Mouse (Mus musculus): ENCODE measurements at regions not wholly inside any gene's neighbourhood (a gene's known extent, or its start where the extent isn't known, plus 50 kb on each side); places are given as distances from the start of the nearest gene placed in this dataset.
"Not testable (repeated sequence)": the region's sequence is repeated elsewhere in the genome, so short reads cannot be mapped to it uniquely, and the experiment has no call there.

DNA sequence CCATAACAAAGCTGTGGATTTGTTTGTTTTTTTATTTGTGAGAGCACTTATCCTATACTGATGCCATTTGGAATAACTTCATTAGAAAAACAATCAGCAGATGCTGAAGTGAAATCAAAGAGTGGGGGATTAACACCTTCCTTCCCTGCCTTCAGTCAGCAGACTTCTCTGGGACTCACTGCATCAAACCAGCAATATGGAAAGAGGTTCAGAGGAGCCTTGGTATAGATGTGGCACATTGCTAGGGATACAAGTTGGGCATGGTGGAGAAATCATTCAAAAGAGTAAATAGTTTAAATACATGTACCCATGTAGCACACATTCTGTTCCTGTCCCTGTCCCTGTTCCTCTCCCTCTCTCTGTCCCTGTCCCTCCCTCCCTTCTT is 364.0 kb upstream of the Rgs18 start:
- Histone ChIP-seq H3K4me3 (ENCODE audit: low read depth, low read length) (no peak overlapping the region), H3K9ac (ENCODE audit: low read length) (no peak overlapping the region), H3K36me3 (ENCODE audit: control insufficient read depth, insufficient read depth, low read length) (no peaks in the 10 kb centered on the region), H3K27me3 (ENCODE audit: control insufficient read depth, insufficient read depth, low read length) (no peaks in the 10 kb centered on the region), H3K9me3 (ENCODE audit: control insufficient read depth, low read length) (no peaks in the 10 kb centered on the region), H3K4me2 (no peak overlapping the region), H3K4me1 (ENCODE audit: control insufficient read depth, insufficient read depth, low read length) (no peaks in the 10 kb centered on the region), H3K27ac (ENCODE audit: low read depth, low read length) (no peak overlapping the region)
- no peak for ATAC-seq (ENCODE audit: low FRiP score)
- no peak for DNase-seq (ENCODE audit: low spot score, missing footprints)

- 66% methylated on average over 2 of the region's 2 CpGs for WGBS
- no peak for DNase-seq (ENCODE audit: low spot score, missing footprints)
- H3K4me1 ChIP-seq (ENCODE audit: control insufficient read depth, insufficient read depth, low read length), result no peaks in the 10 kb centered on the region
These were observed 363.4 kb upstream of the Rgs18 start for GRCm38 (mm10) chr1:145138452-145139266.

DNA sequence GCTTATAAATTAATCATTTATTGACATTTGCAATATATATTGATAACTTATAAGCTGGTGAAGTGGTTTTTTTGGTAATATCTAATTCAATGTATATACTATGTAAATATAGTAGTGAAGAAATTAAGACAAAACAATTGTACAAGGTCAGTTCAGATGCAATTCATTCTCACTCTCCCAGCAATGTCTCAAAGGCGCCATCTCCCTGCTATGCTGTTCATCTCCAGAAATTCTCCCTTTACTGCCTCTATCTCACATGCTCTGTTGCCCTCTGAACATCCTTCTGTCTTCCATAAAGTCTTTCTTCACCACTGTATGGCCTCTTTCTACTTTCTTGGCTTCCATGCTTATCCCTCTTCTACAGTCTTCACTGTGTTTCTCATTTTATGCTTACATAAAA is 355.8 kb upstream of the Rgs18 start:
- Histone ChIP-seq H3K4me2 (no peak overlapping the region), H3K9me3 (ENCODE audit: control insufficient read depth, low read length) (no peaks in the 10 kb centered on the region), H3K4me1 (ENCODE audit: control insufficient read depth, insufficient read depth, low read length) (no peaks in the 10 kb centered on the region), H3K9ac (ENCODE audit: low read length) (no peak overlapping the region), H3K36me3 (ENCODE audit: control insufficient read depth, insufficient read depth, low read length) (no peaks in the 10 kb centered on the region), H3K4me3 (ENCODE audit: low read depth, low read length) (no peak overlapping the region), H3K27me3 (ENCODE audit: control insufficient read depth, insufficient read depth, low read length) (no peaks in the 10 kb centered on the region), H3K27ac (ENCODE audit: low read depth, low read length) (no peak overlapping the region)
- DNase-seq (ENCODE audit: low spot score, missing footprints) (no peak), ATAC-seq (ENCODE audit: low FRiP score) (no peak)
- WGBS, result 89% methylated on average over 1 of the region's 1 CpGs

More at GRCm38 (mm10) chr1:145138452-145139266, 363.4 kb upstream of the Rgs18 start:
- Histone ChIP-seq H3K27ac (ENCODE audit: low read depth, low read length) (no peak overlapping the region), H3K36me3 (ENCODE audit: control insufficient read depth, insufficient read depth, low read length) (no peaks in the 10 kb centered on the region), H3K27me3 (ENCODE audit: control insufficient read depth, insufficient read depth, low read length) (no peaks in the 10 kb centered on the region), H3K9ac (ENCODE audit: low read length) (no peak overlapping the region), H3K4me2 (no peak overlapping the region), H3K4me3 (ENCODE audit: low read depth, low read length) (no peak overlapping the region), H3K9me3 (ENCODE audit: control insufficient read depth, low read length) (no peaks in the 10 kb centered on the region)
- no peak for ATAC-seq (ENCODE audit: low FRiP score)

GRCm38 (mm10) chr1:145113171-145113570 is 337.9 kb upstream of the Rgs18 start:
- H3K27ac ChIP-seq (ENCODE audit: low read depth, low read length), result no peak overlapping the region
- no peak overlapping the region for H3K4me2 ChIP-seq
- no peaks in the 10 kb centered on the region for H3K4me1 ChIP-seq (ENCODE audit: control insufficient read depth, insufficient read depth, low read length)
- H3K9ac ChIP-seq (ENCODE audit: low read length), result no peak overlapping the region
- no peaks in the 10 kb centered on the region for H3K27me3 ChIP-seq (ENCODE audit: control insufficient read depth, insufficient read depth, low read length)
- H3K36me3 ChIP-seq (ENCODE audit: control insufficient read depth, insufficient read depth, low read length), result no peaks in the 10 kb centered on the region
- no peak overlapping the region for H3K4me3 ChIP-seq (ENCODE audit: low read depth, low read length)
- DNase-seq (ENCODE audit: low spot score, missing footprints) (no peak), ATAC-seq (ENCODE audit: low FRiP score) (no peak)
- no peaks in the 10 kb centered on the region for H3K9me3 ChIP-seq (ENCODE audit: control insufficient read depth, low read length)
- WGBS, result 75% methylated on average over 1 of the region's 1 CpGs

DNA sequence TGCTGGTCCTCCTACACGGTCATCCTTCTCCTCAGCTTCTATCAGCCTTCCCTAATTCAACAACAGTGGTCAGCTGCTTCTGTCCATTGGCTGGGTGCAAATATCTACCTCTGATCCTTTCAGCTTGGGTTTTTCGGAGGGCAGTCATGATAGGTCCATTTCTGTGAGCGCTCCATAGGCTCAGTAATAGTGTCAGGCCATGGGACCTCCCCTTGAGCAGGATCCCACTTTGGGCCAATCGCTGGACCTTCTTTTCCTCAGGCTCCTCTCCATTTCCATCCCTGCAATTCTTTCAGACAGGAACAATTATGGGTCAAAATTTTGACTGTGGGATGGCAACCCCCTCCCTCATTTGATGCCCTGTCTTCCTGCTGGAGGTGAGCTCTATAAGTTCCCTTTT is 331.5 kb upstream of the Rgs18 start:
- not testable (repeated sequence) for H3K9me3 ChIP-seq (ENCODE audit: control insufficient read depth, low read length); H3K4me2 ChIP-seq; H3K4me3 ChIP-seq (ENCODE audit: low read depth, low read length); H3K9ac ChIP-seq (ENCODE audit: low read length); H3K27me3 ChIP-seq (ENCODE audit: control insufficient read depth, insufficient read depth, low read length); H3K27ac ChIP-seq (ENCODE audit: low read depth, low read length); ATAC-seq (ENCODE audit: low FRiP score); H3K4me1 ChIP-seq (ENCODE audit: control insufficient read depth, insufficient read depth, low read length); H3K36me3 ChIP-seq (ENCODE audit: control insufficient read depth, insufficient read depth, low read length)
- 83% methylated on average over 4 of the region's 4 CpGs for WGBS
- peak; percentile 53 for DNase-seq (ENCODE audit: low spot score, missing footprints)

GRCm38 (mm10) chr1:145065255-145065854 is 290.1 kb upstream of the Rgs18 start:
- H3K4me1 ChIP-seq (ENCODE audit: control insufficient read depth, insufficient read depth, low read length), result no peaks in the 10 kb centered on the region
- no peak overlapping the region for H3K9ac ChIP-seq (ENCODE audit: low read length)
- no peak overlapping the region for H3K4me3 ChIP-seq (ENCODE audit: low read depth, low read length)
- H3K4me2 ChIP-seq, result no peak overlapping the region
- H3K27me3 ChIP-seq (ENCODE audit: control insufficient read depth, insufficient read depth, low read length), result no peaks in the 10 kb centered on the region
- 82% methylated on average over 1 of the region's 1 CpGs for WGBS
- H3K27ac ChIP-seq (ENCODE audit: low read depth, low read length), result no peak overlapping the region
- DNase-seq (ENCODE audit: low spot score, missing footprints) (no peak), ATAC-seq (ENCODE audit: low FRiP score) (peak; percentile 54; the same call in 1 of the 2 replicates)
- H3K36me3 ChIP-seq (ENCODE audit: control insufficient read depth, insufficient read depth, low read length), result no peaks in the 10 kb centered on the region
- no peaks in the 10 kb centered on the region for H3K9me3 ChIP-seq (ENCODE audit: control insufficient read depth, low read length)

GRCm38 (mm10) chr1:145064384-145064783 is 289.1 kb upstream of the Rgs18 start:
- H3K9ac ChIP-seq (ENCODE audit: low read length), result no peak overlapping the region
- H3K36me3 ChIP-seq (ENCODE audit: control insufficient read depth, insufficient read depth, low read length), result no peaks in the 10 kb centered on the region
- H3K9me3 ChIP-seq (ENCODE audit: control insufficient read depth, low read length), result no peaks in the 10 kb centered on the region
- no peaks in the 10 kb centered on the region for H3K27me3 ChIP-seq (ENCODE audit: control insufficient read depth, insufficient read depth, low read length)
- no peak overlapping the region for H3K27ac ChIP-seq (ENCODE audit: low read depth, low read length)
- no peak overlapping the region for H3K4me3 ChIP-seq (ENCODE audit: low read depth, low read length)
- no peaks in the 10 kb centered on the region for H3K4me1 ChIP-seq (ENCODE audit: control insufficient read depth, insufficient read depth, low read length)
- WGBS, result 72% methylated on average over 3 of the region's 3 CpGs
- ATAC-seq (ENCODE audit: low FRiP score) (peak; percentile 60; the same call in 1 of the 2 replicates), DNase-seq (ENCODE audit: low spot score, missing footprints) (no peak)
- H3K4me2 ChIP-seq, result no peak overlapping the region

- Histone ChIP-seq H3K9me3 (ENCODE audit: control insufficient read depth, low read length) (no peaks in the 10 kb centered on the region), H3K4me2 (no peak overlapping the region), H3K27me3 (ENCODE audit: control insufficient read depth, insufficient read depth, low read length) (no peaks in the 10 kb centered on the region), H3K27ac (ENCODE audit: low read depth, low read length) (no peak overlapping the region), H3K36me3 (ENCODE audit: control insufficient read depth, insufficient read depth, low read length) (no peaks in the 10 kb centered on the region), H3K4me1 (ENCODE audit: control insufficient read depth, insufficient read depth, low read length) (no peaks in the 10 kb centered on the region), H3K9ac (ENCODE audit: low read length) (no peak overlapping the region), H3K4me3 (ENCODE audit: low read depth, low read length) (no peak overlapping the region)
- 93% methylated on average over 4 of the region's 4 CpGs for WGBS
- DNase-seq (ENCODE audit: low spot score, missing footprints) (no peak), ATAC-seq (ENCODE audit: low FRiP score) (no peak)
These were observed 240.4 kb upstream of the Rgs18 start for GRCm38 (mm10) chr1:145015623-145016022.

- no peaks in the 10 kb centered on the region for H3K36me3 ChIP-seq (ENCODE audit: control insufficient read depth, insufficient read depth, low read length)
- H3K4me1 ChIP-seq (ENCODE audit: control insufficient read depth, insufficient read depth, low read length), result no peaks in the 10 kb centered on the region
- no peaks in the 10 kb centered on the region for H3K9me3 ChIP-seq (ENCODE audit: control insufficient read depth, low read length)
- no peak for DNase-seq (ENCODE audit: low spot score, missing footprints)
- H3K4me2 ChIP-seq, result no peak overlapping the region
- H3K4me3 ChIP-seq (ENCODE audit: low read depth, low read length), result no peak overlapping the region
- no peak overlapping the region for H3K27ac ChIP-seq (ENCODE audit: low read depth, low read length)
- no peaks in the 10 kb centered on the region for H3K27me3 ChIP-seq (ENCODE audit: control insufficient read depth, insufficient read depth, low read length)
- ATAC-seq (ENCODE audit: low FRiP score), result no peak
- no peak overlapping the region for H3K9ac ChIP-seq (ENCODE audit: low read length)
These were observed 235.6 kb upstream of the Rgs18 start for GRCm38 (mm10) chr1:145010833-145011232.

Data from midbrain, embryonic 11.5 days (tissue).